Mouse (Mus musculus) stomach, embryonic 14.5 days (tissue): ENCODE data around the gene Ssbp3. TPM values are rescaled to one million over a fixed set of nuclear protein-coding genes. Genes with fewer than 3 reads are reported as not detected.

Experiments used
- ATAC-seq: fragments of 200-750 bp; cut with Nextera tagmentation; 2 replicates; pipeline ENCODE4 v1.8.0; 2017; ENCODE audit warnings: low read depth, moderate TSS enrichment; ENCODE audit not compliant: insufficient number of reproducible peaks, insufficient read depth, low FRiP score
- H3K27ac ChIP-seq: fragments of 300-500 bp; sonication (generic); 2 replicates; pipeline ENCODE4 v1.5.1; 2014; ENCODE audit warnings: mild to moderate bottlenecking, low read length, moderate library complexity, mixed read lengths
- H3K27me3 ChIP-seq: fragments of 300-500 bp; sonication (generic); 2 replicates; pipeline ENCODE4 v1.6.1; 2014; ENCODE audit warnings: low read length, control low read depth, mixed read lengths; ENCODE audit not compliant: control insufficient read depth, insufficient read depth
- H3K36me3 ChIP-seq: fragments of 300-500 bp; sonication (generic); 2 replicates; pipeline ENCODE4 v1.6.1; 2014; ENCODE audit warnings: mild to moderate bottlenecking, control low read depth, low read length, moderate library complexity, mixed read lengths; ENCODE audit not compliant: control insufficient read depth, insufficient read depth
- H3K4me1 ChIP-seq: fragments of 300-500 bp; sonication (generic); 2 replicates; pipeline ENCODE4 v1.6.1; 2014; ENCODE audit warnings: low read length, control low read depth, mixed read lengths; ENCODE audit not compliant: control insufficient read depth, insufficient read depth
- H3K4me2 ChIP-seq: fragments of 300-500 bp; sonication (generic); replicated peaks from 2 replicates; pipeline ENCODE4 v1.6.1; 2014; ENCODE audit warnings: low read depth, low read length, control low read depth
- H3K4me3 ChIP-seq: fragments of 300-500 bp; sonication (generic); 2 replicates; pipeline ENCODE4 v1.5.1; 2014; ENCODE audit warnings: low read depth, low read length, control low read depth
- H3K9ac ChIP-seq: fragments of 300-500 bp; sonication (generic); replicated peaks from 2 replicates; pipeline ENCODE4 v1.6.1; 2014; ENCODE audit warnings: low read depth, mild to moderate bottlenecking, control low read depth, low read length, moderate library complexity, mixed read lengths
- H3K9me3 ChIP-seq: fragments of 300-500 bp; sonication (generic); 2 replicates; pipeline ENCODE4 v1.6.1; 2016; ENCODE audit warnings: low read depth, low read length, control low read depth; ENCODE audit not compliant: control insufficient read depth
- WGBS: fragments of 180-500 bp; shearing (Covaris S2); extraction: QIAGEN DNeasy Blood & Tissue Kit; methylation state at CpG from one replicate; pipeline ENCODE4 v1.1.7; 2014; 5-methylcytosine and 5-hydroxymethylcytosine counted together
- polyA plus RNA-seq: library from polyadenylated mRNA; unstranded; fragments of >200 nt; fragmentation: Nextera tagmentation; extraction: Ambion mirVana; gene quantifications from 2 replicates; pipeline ENCODE4 v1.2.1, GENCODE M21; 2014

Ssbp3 gene
- polyA plus RNA-seq, 1 experiment from 2014 or later, result 79.9 TPM

- H3K36me3 ChIP-seq, result no peaks in the 10 kb centered on the region
- no peak overlapping the region for H3K4me3 ChIP-seq
- no peak overlapping the region for H3K27ac ChIP-seq
- no peak overlapping the region for H3K9ac ChIP-seq
- no peak for ATAC-seq
- H3K9me3 ChIP-seq, result no peaks in the 10 kb centered on the region
- WGBS, result 59% methylated on average over 5 of the region's 5 CpGs
- H3K4me1 ChIP-seq, result no peaks in the 10 kb centered on the region
- H3K4me2 ChIP-seq, result no peak overlapping the region
- no peaks in the 10 kb centered on the region for H3K27me3 ChIP-seq
These were observed 11.6 kb upstream of the Ssbp3 start for GRCm38 (mm10) chr4:106898923-106899322.

DNA sequence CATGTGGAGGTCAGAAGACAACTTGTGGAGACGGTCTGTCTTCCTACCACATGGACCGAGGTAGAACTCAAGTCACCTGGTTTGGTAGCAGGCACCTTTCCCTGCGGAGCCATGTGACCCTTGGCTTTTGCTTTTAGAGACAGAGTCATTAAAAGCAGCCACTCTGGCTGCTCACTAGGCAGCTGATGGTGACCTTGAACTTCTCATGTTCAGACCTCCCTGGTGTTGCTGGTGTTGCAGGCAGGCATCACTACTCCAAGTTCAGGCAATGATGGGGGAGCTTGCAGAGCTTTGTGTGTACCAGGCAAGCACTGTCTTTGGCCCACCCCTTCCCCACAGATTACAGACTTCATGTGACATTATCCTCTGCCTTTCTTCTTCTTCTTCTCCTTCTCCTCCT lies 11.0 kb upstream of the Ssbp3 start:
- H3K36me3 ChIP-seq, result no peaks in the 10 kb centered on the region
- H3K27me3 ChIP-seq, result no peaks in the 10 kb centered on the region
- no peaks in the 10 kb centered on the region for H3K4me1 ChIP-seq
- no peak overlapping the region for H3K9ac ChIP-seq
- H3K9me3 ChIP-seq, result no peaks in the 10 kb centered on the region
- no peak overlapping the region for H3K27ac ChIP-seq
- ATAC-seq, result no peak
- WGBS, result 80% methylated on average over 3 of the region's 3 CpGs
- H3K4me3 ChIP-seq, result no peak overlapping the region
- no peak overlapping the region for H3K4me2 ChIP-seq

GRCm38 (mm10) chr4:106900718-106901117 lies 9.8 kb upstream of the Ssbp3 start:
- WGBS, result 26% methylated on average over 6 of the region's 6 CpGs
- Histone ChIP-seq H3K27me3 (no peaks in the 10 kb centered on the region), H3K4me3 (no peak overlapping the region), H3K4me2 (no peak overlapping the region), H3K36me3 (no peaks in the 10 kb centered on the region), H3K9me3 (no peaks in the 10 kb centered on the region), H3K9ac (no peak overlapping the region), H3K27ac (no peak overlapping the region), H3K4me1 (no peaks in the 10 kb centered on the region)
- no peak for ATAC-seq

GRCm38 (mm10) chr4:106901610-106902009 lies 8.9 kb upstream of the Ssbp3 start:
- ATAC-seq, result no peak
- no peaks in the 10 kb centered on the region for H3K27me3 ChIP-seq
- no peaks in the 10 kb centered on the region for H3K4me1 ChIP-seq
- H3K9me3 ChIP-seq, result no peaks in the 10 kb centered on the region
- H3K4me2 ChIP-seq, result no peak overlapping the region
- no peak overlapping the region for H3K4me3 ChIP-seq
- no peak overlapping the region for H3K9ac ChIP-seq
- 76% methylated on average over 3 of the region's 3 CpGs for WGBS
- no peaks in the 10 kb centered on the region for H3K36me3 ChIP-seq
- H3K27ac ChIP-seq, result no peak overlapping the region

DNA sequence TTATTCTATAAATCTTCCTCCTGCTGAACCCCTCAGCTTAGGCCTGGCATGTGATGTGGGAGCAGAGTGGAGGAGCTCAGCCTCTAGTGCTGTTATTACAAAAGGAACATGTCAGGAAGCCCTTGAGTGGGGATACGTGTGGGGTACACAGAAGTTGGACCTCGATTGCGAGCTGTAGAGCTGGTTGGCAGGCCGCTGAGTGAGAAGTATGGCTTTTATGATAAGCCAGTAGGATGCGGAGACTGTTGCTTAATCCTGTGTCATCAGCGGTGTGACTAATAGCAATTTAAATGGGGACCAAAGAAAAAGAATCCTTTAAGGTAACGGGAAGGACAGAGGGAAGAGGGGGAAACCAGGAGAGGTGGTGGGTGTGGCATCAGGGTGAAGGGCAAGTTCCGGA lies 8.3 kb upstream of the Ssbp3 start:
- H3K4me3 ChIP-seq, result no peak overlapping the region
- H3K27ac ChIP-seq, result no peak overlapping the region
- no peaks in the 10 kb centered on the region for H3K36me3 ChIP-seq
- no peak overlapping the region for H3K4me2 ChIP-seq
- WGBS, result 62% methylated on average over 8 of the region's 8 CpGs
- H3K9ac ChIP-seq, result no peak overlapping the region
- peaks cover 2% of the 10 kb centered on the region; the same call in 1 of the 2 replicates for H3K4me1 ChIP-seq
- no peak for ATAC-seq
- H3K9me3 ChIP-seq, result no peaks in the 10 kb centered on the region
- no peaks in the 10 kb centered on the region for H3K27me3 ChIP-seq

DNA sequence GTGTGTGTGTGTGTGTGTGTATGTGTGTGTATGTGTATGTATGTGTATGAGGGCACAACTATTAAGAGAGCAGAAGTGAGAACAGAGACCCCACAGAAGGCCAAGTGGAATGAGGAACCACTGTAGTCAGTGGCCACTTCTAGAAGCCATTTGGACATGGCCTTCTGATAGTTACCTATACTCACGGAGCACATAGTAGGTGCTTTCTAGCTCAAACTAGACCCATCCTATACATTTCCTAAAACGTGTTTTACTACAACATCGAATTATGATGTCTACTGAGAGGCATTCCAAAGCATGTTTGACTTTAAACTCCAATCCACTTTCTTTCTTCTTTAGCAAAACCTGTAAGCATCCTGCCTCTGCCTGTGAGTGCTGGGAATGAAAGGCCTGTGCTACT lies 4.6 kb upstream of the Ssbp3 start:
- Histone ChIP-seq H3K36me3 (no peaks in the 10 kb centered on the region), H3K9ac (no peak overlapping the region), H3K9me3 (no peaks in the 10 kb centered on the region), H3K27me3 (no peaks in the 10 kb centered on the region), H3K27ac (no peak overlapping the region), H3K4me2 (no peak overlapping the region), H3K4me3 (no peak overlapping the region), H3K4me1 (peaks cover 30% of the 10 kb centered on the region)
- ATAC-seq, result no peak
- 88% methylated on average over 3 of the region's 3 CpGs for WGBS

DNA sequence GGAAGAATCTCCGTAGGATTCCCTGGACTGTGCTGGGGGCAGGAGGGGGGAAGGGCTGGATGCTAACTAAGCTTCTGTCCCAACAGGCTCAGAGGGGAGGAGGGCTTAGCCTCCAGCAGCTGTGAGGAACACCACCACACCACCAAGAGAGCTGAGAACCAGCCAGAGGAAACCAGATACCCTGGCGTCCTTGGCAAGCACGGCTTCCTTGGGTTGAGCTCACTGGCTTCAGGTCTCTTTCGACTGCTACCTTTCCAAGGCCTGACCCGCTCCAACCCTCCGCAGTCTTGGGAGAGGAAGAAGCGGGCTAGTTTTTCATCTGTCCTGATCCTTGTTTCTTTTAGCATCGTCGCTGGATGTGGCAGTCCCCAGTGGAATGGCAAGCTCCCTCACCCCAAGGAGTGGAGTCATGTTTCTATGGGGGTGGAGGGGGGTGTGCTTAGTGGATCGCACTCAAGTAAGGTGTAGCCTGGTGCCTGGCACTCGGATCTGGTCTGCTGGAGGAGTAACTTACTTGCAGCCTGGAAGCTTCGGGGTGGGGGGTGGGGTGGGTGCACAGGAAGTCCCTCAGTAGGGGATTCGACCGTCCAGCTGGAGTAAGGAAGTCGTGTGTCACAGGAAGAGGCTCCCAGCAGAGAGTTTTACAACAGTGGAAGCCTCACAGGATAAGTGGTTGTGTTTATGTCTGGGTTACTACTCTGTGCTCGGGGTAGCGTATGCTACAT lies 2.6 kb upstream of the Ssbp3 start:
- Histone ChIP-seq H3K27ac (peak overlapping the region; percentile 100), H3K9me3 (no peaks in the 10 kb centered on the region), H3K4me3 (0 out of 2 replicates have a peak overlapping the region, but pooled peaks have one; percentile 5), H3K9ac (0 out of 2 replicates have a peak overlapping the region, but pooled peaks have one; percentile 18), H3K27me3 (no peaks in the 10 kb centered on the region), H3K4me2 (peak overlapping the region; percentile 85), H3K4me1 (peaks cover 31% of the 10 kb centered on the region), H3K36me3 (no peaks in the 10 kb centered on the region; the same call in 1 of the 2 replicates)
- WGBS, result 8% methylated on average over 17 of the region's 17 CpGs
- ATAC-seq, result peak; percentile 8; the same call in 1 of the 2 replicates

- Histone ChIP-seq H3K36me3 (no peaks in the 10 kb centered on the region; the same call in 1 of the 2 replicates), H3K9me3 (no peaks in the 10 kb centered on the region), H3K9ac (no peak overlapping the region), H3K4me2 (peak overlapping the region; percentile 85), H3K4me1 (peaks cover 37% of the 10 kb centered on the region), H3K27ac (peak overlapping the region; percentile 100), H3K27me3 (no peaks in the 10 kb centered on the region), H3K4me3 (no peak overlapping the region)
- 25% methylated on average over 3 of the region's 3 CpGs for WGBS
- no peak for ATAC-seq
These were observed 2.1 kb upstream of the Ssbp3 start for GRCm38 (mm10) chr4:106908426-106908809.
